8 mouse cellular contexts compared by ENCODE assay signal in the genomic region with DNA sequence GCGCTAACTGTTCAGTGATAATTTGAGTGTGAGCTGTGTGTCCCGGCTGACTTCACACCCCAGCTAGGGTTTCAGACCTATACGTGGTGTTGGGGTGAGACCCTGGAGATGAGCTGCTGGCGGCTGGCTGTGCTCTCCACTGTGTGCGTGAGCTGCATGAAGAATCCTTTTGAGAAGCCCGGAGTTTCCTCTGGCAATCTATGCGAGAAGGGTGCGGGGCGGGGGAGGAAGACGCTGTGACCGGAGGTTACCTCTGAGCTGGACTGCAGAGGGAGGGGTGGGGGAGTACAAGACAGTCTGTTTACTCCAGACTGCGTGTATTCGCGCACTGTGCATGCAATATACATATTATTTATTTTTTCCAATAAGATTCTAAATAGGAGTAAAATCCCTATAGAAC. TPM values are rescaled to one million over a fixed set of nuclear protein-coding genes. Genes with fewer than 3 reads are reported as not detected.
DNase-seq lines count a peak whose midpoint lies in the region; ATAC-seq lines count a peak whose summit lies in the region.

No protein-coding gene starts in this region.

- H3K27ac ChIP-seq in hindbrain, embryonic 13.5 days = peak overlapping the region; percentile 98
- H3K27ac ChIP-seq in liver, embryonic 15.5 days (replicated peaks) = no peak overlapping the region
- no peak overlapping the region for H3K27ac ChIP-seq in stomach, embryonic 16.5 days (ENCODE audit: low read length)

- peak; percentile 80 for ATAC-seq in hindbrain, embryonic 13.5 days (ENCODE audit: low FRiP score)
- no peak for ATAC-seq in liver, embryonic 15.5 days (ENCODE audit: insufficient read depth)
- ATAC-seq in stomach, embryonic 16.5 days (ENCODE audit: insufficient read depth, low FRiP score) = peak; percentile 27; the same call in 1 of the 2 replicates

- peaks cover 10% of the 10 kb centered on the region; the same call in 1 of the 2 replicates for H3K27me3 ChIP-seq in hindbrain, embryonic 13.5 days
- peaks cover 100% of the 10 kb centered on the region for H3K27me3 ChIP-seq in liver, embryonic 15.5 days
- H3K27me3 ChIP-seq in stomach, embryonic 16.5 days (ENCODE audit: control insufficient read depth, insufficient read depth, low read length) = 0 out of 2 replicates have a peak, but pooled peaks cover 10% of the 10 kb centered on the region

- peak overlapping the region; percentile 80 for H3K4me3 ChIP-seq in hindbrain, embryonic 13.5 days
- no peak overlapping the region for H3K4me3 ChIP-seq in liver, embryonic 15.5 days (replicated peaks)
- peak overlapping the region; percentile 71 for H3K4me3 ChIP-seq in stomach, embryonic 16.5 days (replicated peaks; ENCODE audit: low read length)

- H3K9me3 ChIP-seq in hindbrain, embryonic 13.5 days = no peaks in the 10 kb centered on the region
- H3K9me3 ChIP-seq in liver, embryonic 15.5 days (replicated peaks) = no peaks in the 10 kb centered on the region
- no peaks in the 10 kb centered on the region for H3K9me3 ChIP-seq in stomach, embryonic 16.5 days (replicated peaks; ENCODE audit: control insufficient read depth, low read length)

- H3K36me3 ChIP-seq in hindbrain, embryonic 13.5 days = no peaks in the 10 kb centered on the region
- H3K36me3 ChIP-seq in liver, embryonic 15.5 days (replicated peaks) = no peaks in the 10 kb centered on the region
- no peaks in the 10 kb centered on the region for H3K36me3 ChIP-seq in stomach, embryonic 16.5 days (ENCODE audit: control insufficient read depth, insufficient read depth, low read length)

- peak; percentile 31 for DNase-seq in adrenal gland, postnatal 10 days
- no peak for DNase-seq in adrenal gland, postnatal 4 days (ENCODE audit: low spot score in 2 of 2)
- peak; percentile 48 for DNase-seq in urinary bladder, postnatal 14 days (ENCODE audit: low spot score)
- DNase-seq in urinary bladder, adult 2 months (ENCODE audit: low spot score) = no peak
- no peak for DNase-seq in adrenal gland, adult 8-10 months

- H3K4me2 ChIP-seq in hindbrain, embryonic 13.5 days = peak overlapping the region; percentile 86
- peak overlapping the region; percentile 68 for H3K4me2 ChIP-seq in liver, embryonic 15.5 days
- peak overlapping the region; percentile 95 for H3K4me2 ChIP-seq in stomach, embryonic 16.5 days (ENCODE audit: low read depth, low read length)

- H3K4me1 ChIP-seq in hindbrain, embryonic 13.5 days (replicated peaks) = peaks cover 67% of the 10 kb centered on the region
- peaks cover 17% of the 10 kb centered on the region for H3K4me1 ChIP-seq in liver, embryonic 15.5 days (replicated peaks)
- peaks cover 25% of the 10 kb centered on the region for H3K4me1 ChIP-seq in stomach, embryonic 16.5 days (ENCODE audit: control insufficient read depth, insufficient read depth, low read length)

- peak overlapping the region; percentile 95 for H3K9ac ChIP-seq in hindbrain, embryonic 13.5 days
- H3K9ac ChIP-seq in liver, embryonic 15.5 days = no peak overlapping the region
- H3K9ac ChIP-seq in stomach, embryonic 16.5 days (ENCODE audit: low read length) = peak overlapping the region; percentile 85

- under 1% methylated on average over 14 of the region's 14 CpGs for WGBS in hindbrain, embryonic 13.5 days
- WGBS in liver, embryonic 15.5 days (ENCODE audit: insufficient replicate concordance) = 3% methylated on average over 14 of the region's 14 CpGs
- 2% methylated on average over 14 of the region's 14 CpGs for WGBS in stomach, embryonic 16.5 days

RNA-seq across cellular contexts. Expression of a gene that starts 0.6 kb away (rescaled TPM):
- total RNA-seq in adrenal gland, postnatal 10 days (2021) = 10 to 100 TPM; 10.3 to 20.0 TPM
- total RNA-seq in adrenal gland, postnatal 4 days (2021) = 10 to 100 TPM; 15.6 to 17.0 TPM
- 7.2 and 18.5 TPM in 2 replicates for polyA plus RNA-seq in urinary bladder, adult 2 months (2012; rRNA removed)
- polyA plus RNA-seq in hindbrain, embryonic 13.5 days (2015; fragmentation: Nextera tagmentation; extraction: Ambion mirVana) = 40.0 and 41.1 TPM in 2 replicates
- 0.17 and 0.23 TPM in 2 replicates for polyA plus RNA-seq in liver, embryonic 15.5 days (2015; fragmentation: Nextera tagmentation; extraction: Ambion mirVana)
- 10.7 and 11.7 TPM in 2 replicates for polyA plus RNA-seq in stomach, embryonic 16.5 days (2015; fragmentation: Nextera tagmentation; extraction: Ambion mirVana)
- 10 to 100 TPM; 12.8 to 16.1 (median 14.0) TPM for total RNA-seq in adrenal gland, adult 8-10 months (2022)

Comparison
In these comparisons a context has a peak if more than half of its experiments do, and no peak if none do; other contexts are left out.
1. DNase-seq: peak in adrenal gland, postnatal 10 days (single experiment) and urinary bladder, postnatal 14 days (single experiment); none in adrenal gland, postnatal 4 days (0 of 2), urinary bladder, adult 2 months (single experiment) and adrenal gland, adult 8-10 months (single experiment).
2. Peak in every context shown above with its lines, with median percentiles within 50 percentile points of each other: H3K4me2 ChIP-seq.